Mouse (Mus musculus): ENCODE results near the gene St5. TPM values are rescaled to one million over a fixed set of nuclear protein-coding genes. Genes with fewer than 3 reads are reported as not detected.

Gene St5
- polyA plus RNA-seq, 1 experiment from 2014 or later = 45.7 TPM

GRCm38 (mm10) chr7:109734806-109735205, 31.4 kb upstream of the St5 start:
- H3K27ac ChIP-seq (replicated peaks; ENCODE audit: low read depth, low read length) = no peak overlapping the region
- no peaks in the 10 kb centered on the region for H3K9me3 ChIP-seq (ENCODE audit: control insufficient read depth, low read length)
- no peaks in the 10 kb centered on the region for H3K27me3 ChIP-seq (replicated peaks; ENCODE audit: control insufficient read depth, insufficient read depth, low read length)
- peaks cover 29% of the 10 kb centered on the region for H3K36me3 ChIP-seq (ENCODE audit: control insufficient read depth, insufficient read depth, low read length)
- no peak overlapping the region for H3K9ac ChIP-seq (ENCODE audit: low read depth, low read length)
- no peak for ATAC-seq (ENCODE audit: low read depth)
- no peak overlapping the region for H3K4me3 ChIP-seq (ENCODE audit: low read depth, low read length)
- 84% methylated on average over 4 of the region's 4 CpGs for WGBS
- H3K4me2 ChIP-seq (ENCODE audit: low read depth, low read length) = no peak overlapping the region
- no peak for DNase-seq (ENCODE audit: low spot score)
- H3K4me1 ChIP-seq (ENCODE audit: control insufficient read depth, insufficient read depth, low read length) = peaks cover 12% of the 10 kb centered on the region; the same call in 1 of the 2 replicates

- ATAC-seq (ENCODE audit: low read depth) (no peak), DNase-seq (ENCODE audit: low spot score) (no peak)
- H3K4me3 ChIP-seq (ENCODE audit: low read depth, low read length) = no peak within 1 kb of the TSS
- H3K9me3 ChIP-seq (ENCODE audit: control insufficient read depth, low read length) = no peaks in the 10 kb centered on the region
- H3K4me1 ChIP-seq (ENCODE audit: control insufficient read depth, insufficient read depth, low read length) = peaks cover 12% of the 10 kb centered on the region; the same call in 1 of the 2 replicates
- H3K27ac ChIP-seq (replicated peaks; ENCODE audit: low read depth, low read length) = no peak within 1 kb of the TSS
- no peak within 1 kb of the TSS for H3K4me2 ChIP-seq (ENCODE audit: low read depth, low read length)
- 71% methylated on average over 5 of the region's 5 CpGs for WGBS
- no peak within 1 kb of the TSS for H3K9ac ChIP-seq (ENCODE audit: low read depth, low read length)
- peaks cover 11% of the 10 kb centered on the region for H3K36me3 ChIP-seq (ENCODE audit: control insufficient read depth, insufficient read depth, low read length)
- no peaks in the 10 kb centered on the region for H3K27me3 ChIP-seq (replicated peaks; ENCODE audit: control insufficient read depth, insufficient read depth, low read length)
These were observed 28.2 kb upstream of the St5 start, which contains the start of gene Ascl3 for GRCm38 (mm10) chr7:109731626-109732025. Gene Ascl3, minus strand, starts transcription at chr7:109731726.

- Histone ChIP-seq H3K27me3 (replicated peaks; ENCODE audit: control insufficient read depth, insufficient read depth, low read length) (no peaks in the 10 kb centered on the region), H3K4me3 (ENCODE audit: low read depth, low read length) (no peak within 1 kb of the TSS), H3K4me1 (ENCODE audit: control insufficient read depth, insufficient read depth, low read length) (no peaks in the 10 kb centered on the region), H3K36me3 (ENCODE audit: control insufficient read depth, insufficient read depth, low read length) (no peaks in the 10 kb centered on the region), H3K27ac (replicated peaks; ENCODE audit: low read depth, low read length) (no peak within 1 kb of the TSS), H3K9ac (ENCODE audit: low read depth, low read length) (no peak within 1 kb of the TSS), H3K9me3 (ENCODE audit: control insufficient read depth, low read length) (0 out of 2 replicates have a peak, but pooled peaks cover 4% of the 10 kb centered on the region), H3K4me2 (ENCODE audit: low read depth, low read length) (no peak within 1 kb of the TSS)
- WGBS = 87% methylated on average over 5 of the region's 5 CpGs
- ATAC-seq (ENCODE audit: low read depth) (no peak), DNase-seq (ENCODE audit: low spot score) (no peak)
These were observed 20.3 kb upstream of the St5 start, which contains the start of gene BC051019 for GRCm38 (mm10) chr7:109723697-109724096. Gene BC051019, minus strand, starts transcription at chr7:109723850.

GRCm38 (mm10) chr7:109723114-109723513, 19.7 kb upstream of the St5 start:
- Histone ChIP-seq H3K9ac (ENCODE audit: low read depth, low read length) (no peak overlapping the region), H3K27ac (replicated peaks; ENCODE audit: low read depth, low read length) (no peak overlapping the region), H3K4me3 (ENCODE audit: low read depth, low read length) (no peak overlapping the region), H3K4me2 (ENCODE audit: low read depth, low read length) (no peak overlapping the region), H3K4me1 (ENCODE audit: control insufficient read depth, insufficient read depth, low read length) (no peaks in the 10 kb centered on the region), H3K36me3 (ENCODE audit: control insufficient read depth, insufficient read depth, low read length) (no peaks in the 10 kb centered on the region), H3K9me3 (ENCODE audit: control insufficient read depth, low read length) (0 out of 2 replicates have a peak, but pooled peaks cover 4% of the 10 kb centered on the region), H3K27me3 (replicated peaks; ENCODE audit: control insufficient read depth, insufficient read depth, low read length) (no peaks in the 10 kb centered on the region)
- WGBS = 91% methylated on average over 7 of the region's 8 CpGs
- ATAC-seq (ENCODE audit: low read depth) (no peak), DNase-seq (ENCODE audit: low spot score) (no peak)

- no peaks in the 10 kb centered on the region for H3K36me3 ChIP-seq (ENCODE audit: control insufficient read depth, insufficient read depth, low read length)
- 99% methylated on average over 2 of the region's 2 CpGs for WGBS
- no peak overlapping the region for H3K4me2 ChIP-seq (ENCODE audit: low read depth, low read length)
- H3K9me3 ChIP-seq (ENCODE audit: control insufficient read depth, low read length) = 0 out of 2 replicates have a peak, but pooled peaks cover 4% of the 10 kb centered on the region
- DNase-seq (ENCODE audit: low spot score) (no peak), ATAC-seq (ENCODE audit: low read depth) (no peak)
- H3K27me3 ChIP-seq (replicated peaks; ENCODE audit: control insufficient read depth, insufficient read depth, low read length) = no peaks in the 10 kb centered on the region
- H3K4me3 ChIP-seq (ENCODE audit: low read depth, low read length) = no peak overlapping the region
- no peaks in the 10 kb centered on the region for H3K4me1 ChIP-seq (ENCODE audit: control insufficient read depth, insufficient read depth, low read length)
- H3K9ac ChIP-seq (ENCODE audit: low read depth, low read length) = no peak overlapping the region
- no peak overlapping the region for H3K27ac ChIP-seq (replicated peaks; ENCODE audit: low read depth, low read length)
These were observed 19.2 kb upstream of the St5 start for GRCm38 (mm10) chr7:109722618-109723017.

- ATAC-seq (ENCODE audit: low read depth) (no peak), DNase-seq (ENCODE audit: low spot score) (peak; percentile 81)
- Histone ChIP-seq H3K4me2 (ENCODE audit: low read depth, low read length) (no peak overlapping the region), H3K4me1 (ENCODE audit: control insufficient read depth, insufficient read depth, low read length) (no peaks in the 10 kb centered on the region), H3K27me3 (replicated peaks; ENCODE audit: control insufficient read depth, insufficient read depth, low read length) (no peaks in the 10 kb centered on the region), H3K9ac (ENCODE audit: low read depth, low read length) (no peak overlapping the region), H3K27ac (replicated peaks; ENCODE audit: low read depth, low read length) (no peak overlapping the region), H3K36me3 (ENCODE audit: control insufficient read depth, insufficient read depth, low read length) (no peaks in the 10 kb centered on the region), H3K9me3 (ENCODE audit: control insufficient read depth, low read length) (0 out of 2 replicates have a peak, but pooled peaks cover 4% of the 10 kb centered on the region), H3K4me3 (ENCODE audit: low read depth, low read length) (no peak overlapping the region)
- 55% methylated on average over 9 of the region's 9 CpGs for WGBS
These were observed 15.9 kb upstream of the St5 start for GRCm38 (mm10) chr7:109719286-109719685.

GRCm38 (mm10) chr7:109713434-109713982, 10.1 kb upstream of the St5 start:
- ATAC-seq (ENCODE audit: low read depth) (no peak), DNase-seq (ENCODE audit: low spot score) (no peak)
- Histone ChIP-seq H3K36me3 (ENCODE audit: control insufficient read depth, insufficient read depth, low read length) (peaks cover 37% of the 10 kb centered on the region), H3K27me3 (replicated peaks; ENCODE audit: control insufficient read depth, insufficient read depth, low read length) (no peaks in the 10 kb centered on the region), H3K4me2 (ENCODE audit: low read depth, low read length) (no peak overlapping the region), H3K9me3 (ENCODE audit: control insufficient read depth, low read length) (no peaks in the 10 kb centered on the region), H3K27ac (replicated peaks; ENCODE audit: low read depth, low read length) (no peak overlapping the region), H3K4me1 (ENCODE audit: control insufficient read depth, insufficient read depth, low read length) (0 out of 2 replicates have a peak, but pooled peaks cover 3% of the 10 kb centered on the region), H3K9ac (ENCODE audit: low read depth, low read length) (no peak overlapping the region), H3K4me3 (ENCODE audit: low read depth, low read length) (no peak overlapping the region)
- 79% methylated on average over 2 of the region's 2 CpGs for WGBS

GRCm38 (mm10) chr7:109712198-109712597, 8.8 kb upstream of the St5 start:
- Histone ChIP-seq H3K4me2 (ENCODE audit: low read depth, low read length) (no peak overlapping the region), H3K9ac (ENCODE audit: low read depth, low read length) (no peak overlapping the region), H3K4me3 (ENCODE audit: low read depth, low read length) (no peak overlapping the region), H3K9me3 (ENCODE audit: control insufficient read depth, low read length) (no peaks in the 10 kb centered on the region), H3K4me1 (ENCODE audit: control insufficient read depth, insufficient read depth, low read length) (peaks cover 3% of the 10 kb centered on the region; the same call in 1 of the 2 replicates), H3K36me3 (ENCODE audit: control insufficient read depth, insufficient read depth, low read length) (peaks cover 37% of the 10 kb centered on the region), H3K27me3 (replicated peaks; ENCODE audit: control insufficient read depth, insufficient read depth, low read length) (no peaks in the 10 kb centered on the region), H3K27ac (replicated peaks; ENCODE audit: low read depth, low read length) (no peak overlapping the region)
- 89% methylated on average over 7 of the region's 7 CpGs for WGBS
- ATAC-seq (ENCODE audit: low read depth) (no peak), DNase-seq (ENCODE audit: low spot score) (no peak)

GRCm38 (mm10) chr7:109710069-109710468, 6.7 kb upstream of the St5 start:
- ATAC-seq (ENCODE audit: low read depth) (no peak), DNase-seq (ENCODE audit: low spot score) (no peak)
- Histone ChIP-seq H3K4me3 (ENCODE audit: low read depth, low read length) (no peak overlapping the region), H3K27me3 (replicated peaks; ENCODE audit: control insufficient read depth, insufficient read depth, low read length) (no peaks in the 10 kb centered on the region), H3K9me3 (ENCODE audit: control insufficient read depth, low read length) (no peaks in the 10 kb centered on the region), H3K4me2 (ENCODE audit: low read depth, low read length) (no peak overlapping the region), H3K27ac (replicated peaks; ENCODE audit: low read depth, low read length) (0 out of 2 replicates have a peak overlapping the region, but pooled peaks have one; percentile 41), H3K4me1 (ENCODE audit: control insufficient read depth, insufficient read depth, low read length) (peaks cover 3% of the 10 kb centered on the region; the same call in 1 of the 2 replicates), H3K36me3 (ENCODE audit: control insufficient read depth, insufficient read depth, low read length) (peaks cover 37% of the 10 kb centered on the region), H3K9ac (ENCODE audit: low read depth, low read length) (no peak overlapping the region)
- WGBS = 78% methylated on average over 1 of the region's 1 CpGs

All from embryonic facial prominence, embryonic 14.5 days (tissue).